Mouse (Mus musculus) brain, embryonic 14.5 days (tissue): ENCODE data around the gene Lsm11.
A peak's percentile ranks its signal among the peaks of the same experiment; 100 is the strongest.

Source experiments
- CTCF ChIP-seq: fragments of 200-500 bp; IDR thresholded peaks from 2 replicates; pipeline ENCODE4 v1.5.1; 2012; ENCODE audit warnings: inconsistent platforms, mild to moderate bottlenecking, moderate library complexity, borderline replicate concordance; ENCODE audit not compliant: insufficient read depth, insufficient read length; ENCODE audit errors: extremely low read depth
- POLR2A ChIP-seq: fragments of 200-500 bp; IDR thresholded peaks from 2 replicates; pipeline ENCODE4 v1.6.1; 2012; ENCODE audit warnings: mild to moderate bottlenecking, inconsistent platforms, borderline replicate concordance; ENCODE audit not compliant: poor library complexity, insufficient read depth, insufficient read length, severe bottlenecking; ENCODE audit errors: extremely low read depth

- TF ChIP-seq CTCF (no peak), POLR2A (0 out of 2 replicates have a peak, but pooled peaks have one; percentile 2)
These were observed 10.4 kb upstream of the Lsm11 start, which contains the start of gene Thg1l for GRCm38 (mm10) chr11:45955127-45955627.
